Mouse (Mus musculus): ENCODE data around the gene Panx2. TPM values are rescaled to one million over a fixed set of nuclear protein-coding genes. Genes with fewer than 3 reads are reported as not detected.

The Panx2 gene
- polyA plus RNA-seq, 1 experiment from 2014 or later, result 0.31 TPM

DNA sequence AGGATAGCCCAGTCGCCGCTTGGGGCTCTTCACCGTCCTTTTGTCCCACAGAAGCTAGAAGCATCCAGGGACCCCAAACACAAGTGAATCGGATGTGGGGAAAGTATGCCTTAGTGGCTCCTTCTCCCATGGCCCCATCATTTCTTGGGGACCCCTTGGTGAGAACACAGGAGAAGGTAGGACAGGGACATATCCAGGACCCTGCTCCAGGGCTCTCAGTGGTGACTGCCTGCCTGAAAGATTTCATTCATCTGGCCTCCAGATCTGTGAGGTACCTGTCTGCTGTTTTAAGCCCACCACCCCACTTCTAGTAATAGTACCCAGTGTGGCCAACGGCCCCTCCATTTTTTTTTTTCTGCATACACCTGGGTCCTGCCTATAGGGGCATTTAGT lies 3.0 kb downstream of the Panx2 start:
- ATAC-seq (ENCODE audit: insufficient number of reproducible peaks, low FRiP score, low TSS enrichment, low read depth), result no peak
- Histone ChIP-seq H3K4me2 (no peak overlapping the region), H3K36me3 (no peaks in the 10 kb centered on the region), H3K27me3 (peaks cover 73% of the 10 kb centered on the region), H3K4me3 (no peak overlapping the region), H3K4me1 (peaks cover 16% of the 10 kb centered on the region), H3K9ac (no peak overlapping the region), H3K9me3 (no peaks in the 10 kb centered on the region), H3K27ac (no peak overlapping the region)
- WGBS, result 89% methylated on average over 5 of the region's 5 CpGs

DNA sequence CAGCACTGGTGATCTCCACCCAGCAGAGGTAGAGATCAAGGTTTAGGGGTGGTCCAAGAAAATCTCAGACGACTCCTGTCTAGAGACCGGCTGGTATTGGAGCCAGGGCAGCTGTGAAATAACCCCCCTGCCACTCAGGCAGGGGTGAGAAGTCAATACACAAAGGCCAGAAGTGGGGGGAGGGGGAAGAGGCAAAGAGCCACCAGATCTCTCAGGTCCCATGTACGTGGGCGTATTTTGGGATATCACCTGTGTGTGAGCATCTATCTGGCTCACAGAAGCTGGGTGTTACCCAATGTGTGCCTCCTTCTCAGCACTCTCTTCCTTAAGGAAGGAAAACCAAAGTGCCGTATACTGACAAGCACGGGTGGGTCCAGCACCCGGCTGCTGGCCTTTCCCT lies 3.5 kb downstream of the Panx2 start:
- H3K4me1 ChIP-seq, result peaks cover 19% of the 10 kb centered on the region

DNA sequence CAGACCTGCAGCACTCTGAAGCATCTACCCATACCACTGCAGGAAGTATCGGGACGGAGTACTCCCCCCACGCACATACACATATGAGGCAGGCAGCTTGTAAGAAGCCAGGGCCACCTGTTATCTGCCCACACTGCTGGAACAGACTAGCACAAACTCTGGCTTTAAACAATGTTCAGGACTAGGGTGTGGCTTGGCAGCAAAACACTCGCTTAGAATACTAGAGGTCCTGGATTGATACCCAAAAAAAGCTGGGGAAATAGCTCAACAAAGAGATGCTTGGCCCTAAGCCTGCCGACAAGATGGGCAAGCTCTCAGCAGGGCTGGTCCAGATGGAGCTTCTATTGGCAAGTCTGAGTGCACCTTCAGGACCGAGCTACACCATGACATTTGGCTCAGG lies 4.0 kb downstream of the Panx2 start:
- Histone ChIP-seq H3K27me3 (peaks cover 74% of the 10 kb centered on the region), H3K4me1 (peaks cover 24% of the 10 kb centered on the region), H3K4me2 (no peak overlapping the region), H3K27ac (no peak overlapping the region), H3K9ac (no peak overlapping the region), H3K4me3 (no peak overlapping the region), H3K9me3 (no peaks in the 10 kb centered on the region), H3K36me3 (no peaks in the 10 kb centered on the region)
- 58% methylated on average over 6 of the region's 6 CpGs for WGBS
- no peak for ATAC-seq (ENCODE audit: insufficient number of reproducible peaks, low FRiP score, low TSS enrichment, low read depth)

More for the DNA sequence above, 3.5 kb downstream of the Panx2 start:
- 65% methylated on average over 7 of the region's 7 CpGs for WGBS
- no peak overlapping the region for H3K27ac ChIP-seq
- no peaks in the 10 kb centered on the region for H3K9me3 ChIP-seq
- H3K4me2 ChIP-seq, result no peak overlapping the region
- peaks cover 74% of the 10 kb centered on the region for H3K27me3 ChIP-seq
- no peak overlapping the region for H3K4me3 ChIP-seq
- ATAC-seq (ENCODE audit: insufficient number of reproducible peaks, low FRiP score, low TSS enrichment, low read depth), result no peak
- H3K9ac ChIP-seq, result no peak overlapping the region
- H3K36me3 ChIP-seq, result no peaks in the 10 kb centered on the region

DNA sequence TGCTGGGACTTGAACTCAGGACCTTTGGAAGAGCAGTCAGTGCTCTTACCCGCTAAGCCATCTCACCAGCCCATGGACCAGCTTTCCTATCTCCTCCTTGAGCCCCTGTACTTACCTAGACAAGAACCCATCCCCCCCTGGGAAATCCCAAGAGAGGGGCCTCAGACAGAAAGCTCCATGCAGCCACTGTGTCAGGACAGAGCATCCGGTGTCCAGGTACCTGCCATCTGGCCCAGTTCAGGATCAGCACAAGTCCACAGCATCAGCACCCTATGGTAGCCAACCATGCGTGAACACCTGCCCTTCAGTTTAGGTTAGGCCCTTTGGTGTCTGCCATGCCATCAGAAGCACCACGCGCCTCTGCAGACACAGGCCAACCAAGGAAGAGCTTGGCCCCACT lies 5.4 kb downstream of the Panx2 start:
- H3K4me3 ChIP-seq, result no peak overlapping the region
- no peak overlapping the region for H3K4me2 ChIP-seq
- H3K9me3 ChIP-seq, result no peaks in the 10 kb centered on the region
- 92% methylated on average over 5 of the region's 5 CpGs for WGBS
- no peak overlapping the region for H3K9ac ChIP-seq
- peaks cover 16% of the 10 kb centered on the region for H3K4me1 ChIP-seq
- no peak for ATAC-seq (ENCODE audit: insufficient number of reproducible peaks, low FRiP score, low TSS enrichment, low read depth)
- no peaks in the 10 kb centered on the region for H3K36me3 ChIP-seq
- peaks cover 77% of the 10 kb centered on the region for H3K27me3 ChIP-seq
- H3K27ac ChIP-seq, result no peak overlapping the region

DNA sequence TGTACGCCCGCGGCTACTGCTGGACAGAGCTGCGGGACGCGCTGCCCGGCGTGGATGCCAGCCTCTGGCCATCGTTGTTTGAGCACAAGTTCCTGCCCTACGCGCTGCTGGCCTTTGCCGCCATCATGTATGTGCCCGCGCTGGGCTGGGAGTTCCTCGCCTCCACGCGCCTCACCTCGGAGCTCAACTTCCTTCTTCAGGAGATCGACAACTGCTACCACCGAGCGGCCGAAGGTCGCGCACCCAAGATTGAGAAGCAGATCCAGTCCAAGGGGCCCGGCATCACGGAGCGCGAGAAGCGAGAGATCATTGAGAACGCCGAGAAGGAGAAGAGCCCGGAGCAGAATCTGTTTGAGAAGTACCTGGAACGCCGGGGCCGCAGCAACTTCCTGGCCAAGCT lies 8.1 kb downstream of the Panx2 start:
- ATAC-seq (ENCODE audit: insufficient number of reproducible peaks, low FRiP score, low TSS enrichment, low read depth), result no peak
- no peak overlapping the region for H3K9ac ChIP-seq
- H3K4me3 ChIP-seq, result 0 out of 2 replicates have a peak overlapping the region, but pooled peaks have one; percentile 8
- H3K27ac ChIP-seq, result no peak overlapping the region
- H3K9me3 ChIP-seq, result no peaks in the 10 kb centered on the region
- peaks cover 10% of the 10 kb centered on the region; the same call in 1 of the 2 replicates for H3K4me1 ChIP-seq
- peak overlapping the region; percentile 30; the same call in 1 of the 2 replicates for H3K4me2 ChIP-seq
- WGBS, result 29% methylated on average over 35 of the region's 35 CpGs
- H3K27me3 ChIP-seq, result peaks cover 59% of the 10 kb centered on the region
- H3K36me3 ChIP-seq, result no peaks in the 10 kb centered on the region

DNA sequence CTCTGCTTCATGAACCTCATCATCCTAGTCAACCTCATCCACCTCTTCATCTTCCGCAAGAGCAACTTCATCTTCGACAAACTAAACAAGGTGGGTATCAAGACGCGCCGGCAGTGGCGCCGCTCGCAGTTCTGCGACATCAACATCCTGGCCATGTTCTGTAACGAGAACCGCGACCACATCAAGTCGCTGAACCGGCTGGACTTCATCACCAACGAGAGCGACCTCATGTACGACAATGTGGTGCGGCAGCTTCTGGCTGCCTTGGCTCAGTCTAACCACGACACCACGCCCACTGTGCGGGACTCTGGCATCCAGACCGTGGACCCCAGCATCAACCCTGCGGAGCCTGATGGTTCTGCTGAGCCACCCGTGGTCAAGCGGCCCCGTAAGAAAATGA lies 8.7 kb downstream of the Panx2 start:
- no peak overlapping the region for H3K9ac ChIP-seq

DNA sequence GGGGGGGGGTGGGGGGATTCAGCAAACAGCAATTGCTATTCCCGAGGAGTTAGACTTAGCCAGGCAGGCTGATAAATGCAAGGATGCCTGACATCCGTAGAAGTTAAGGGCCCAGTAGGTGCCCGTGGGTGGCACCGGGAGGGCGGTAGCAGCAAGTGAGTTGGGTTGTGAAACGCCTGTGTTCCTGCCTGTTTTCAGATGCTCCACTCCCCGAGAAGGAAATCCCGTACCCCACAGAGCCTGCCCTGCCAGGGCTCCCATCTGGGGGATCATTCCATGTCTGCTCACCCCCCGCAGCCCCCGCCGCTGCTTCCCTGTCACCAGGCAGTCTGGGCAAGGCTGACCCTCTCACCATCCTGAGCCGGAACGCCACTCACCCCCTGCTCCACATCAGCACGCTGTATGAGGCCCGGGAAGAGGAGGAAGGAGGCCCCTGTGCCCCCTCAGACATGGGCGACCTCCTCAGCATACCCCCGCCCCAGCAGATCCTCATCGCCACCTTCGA lies 9.9 kb downstream of the Panx2 start:
- no peak overlapping the region for H3K27ac ChIP-seq
- no peaks in the 10 kb centered on the region for H3K9me3 ChIP-seq
- no peak for ATAC-seq (ENCODE audit: insufficient number of reproducible peaks, low FRiP score, low TSS enrichment, low read depth)
- WGBS, result 74% methylated on average over 19 of the region's 19 CpGs
- no peak overlapping the region for H3K4me2 ChIP-seq
- H3K36me3 ChIP-seq, result no peaks in the 10 kb centered on the region
- H3K4me1 ChIP-seq, result peaks cover 13% of the 10 kb centered on the region
- H3K4me3 ChIP-seq, result no peak overlapping the region
- H3K27me3 ChIP-seq, result peaks cover 53% of the 10 kb centered on the region
- no peak overlapping the region for H3K9ac ChIP-seq

More for the DNA sequence above, 8.7 kb downstream of the Panx2 start:
- Histone ChIP-seq H3K4me1 (peaks cover 10% of the 10 kb centered on the region; the same call in 1 of the 2 replicates), H3K36me3 (no peaks in the 10 kb centered on the region), H3K4me3 (no peak overlapping the region), H3K27me3 (peaks cover 59% of the 10 kb centered on the region), H3K4me2 (no peak overlapping the region), H3K9me3 (no peaks in the 10 kb centered on the region), H3K27ac (no peak overlapping the region)
- 28% methylated on average over 26 of the region's 26 CpGs for WGBS
- no peak for ATAC-seq (ENCODE audit: insufficient number of reproducible peaks, low FRiP score, low TSS enrichment, low read depth)

DNA sequence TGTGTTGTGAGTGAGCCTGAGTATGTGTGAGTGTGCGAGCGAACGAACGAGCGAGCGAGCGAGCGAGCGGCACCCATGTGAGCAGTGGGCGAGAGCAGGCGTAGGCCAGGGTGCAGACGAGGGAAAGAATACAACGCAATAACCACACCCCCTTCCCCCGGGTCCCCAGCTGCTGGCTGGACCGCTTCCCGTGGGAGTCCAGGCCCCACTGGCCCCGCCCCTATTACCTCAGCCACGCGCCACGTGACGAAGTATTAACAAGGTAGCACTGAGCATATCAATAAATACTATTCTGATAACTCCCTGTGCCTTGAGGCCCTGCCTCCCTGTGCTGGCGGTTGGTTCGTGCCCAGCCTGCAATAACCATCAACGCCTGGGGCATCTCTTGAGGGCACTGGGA lies 11.1 kb downstream of the Panx2 start:
- no peak for ATAC-seq (ENCODE audit: insufficient number of reproducible peaks, low FRiP score, low TSS enrichment, low read depth)
- Histone ChIP-seq H3K36me3 (no peaks in the 10 kb centered on the region), H3K9me3 (no peaks in the 10 kb centered on the region), H3K4me1 (peaks cover 24% of the 10 kb centered on the region), H3K9ac (no peak overlapping the region), H3K27ac (no peak overlapping the region), H3K4me2 (no peak overlapping the region), H3K4me3 (no peak overlapping the region), H3K27me3 (peaks cover 44% of the 10 kb centered on the region)
- WGBS, result 74% methylated on average over 24 of the region's 24 CpGs

DNA sequence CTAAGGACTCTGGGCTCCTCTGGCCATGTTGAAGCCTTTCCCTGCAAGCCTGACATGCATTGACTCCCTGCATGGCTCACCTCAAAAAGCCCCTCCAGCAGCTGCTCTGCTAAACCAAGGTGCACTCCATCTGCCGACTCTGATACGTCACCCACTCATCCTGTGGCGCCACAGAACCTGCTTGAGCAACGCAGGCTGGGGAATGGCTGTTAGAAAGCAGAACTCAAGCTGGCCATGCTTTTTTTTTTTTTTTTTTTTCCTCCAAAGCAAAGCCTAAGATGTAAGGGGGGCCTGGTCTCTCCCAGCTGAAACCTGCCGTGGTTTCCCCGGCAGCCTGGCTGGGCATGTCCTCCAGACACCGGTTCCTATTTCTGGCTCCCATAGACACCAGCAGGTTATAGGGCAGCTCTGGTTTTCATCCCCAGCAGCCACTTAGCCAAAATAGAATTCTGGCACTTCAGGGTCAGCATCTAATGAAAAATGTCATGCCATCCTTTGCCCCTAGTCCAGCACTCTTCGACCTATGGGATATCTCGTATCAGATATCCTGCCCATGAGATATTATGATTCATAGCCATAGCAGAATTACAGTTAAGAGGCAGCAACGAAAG lies 14.6 kb downstream of the Panx2 start:
- Histone ChIP-seq H3K4me3 (no peak overlapping the region), H3K36me3 (no peaks in the 10 kb centered on the region), H3K27me3 (peaks cover 9% of the 10 kb centered on the region), H3K9me3 (no peaks in the 10 kb centered on the region), H3K4me2 (peak overlapping the region; percentile 88; the same call in 1 of the 2 replicates), H3K9ac (no peak overlapping the region), H3K4me1 (peaks cover 41% of the 10 kb centered on the region), H3K27ac (no peak overlapping the region)
- ATAC-seq (ENCODE audit: insufficient number of reproducible peaks, low FRiP score, low TSS enrichment, low read depth), result no peak
- 58% methylated on average over 10 of the region's 10 CpGs for WGBS

DNA sequence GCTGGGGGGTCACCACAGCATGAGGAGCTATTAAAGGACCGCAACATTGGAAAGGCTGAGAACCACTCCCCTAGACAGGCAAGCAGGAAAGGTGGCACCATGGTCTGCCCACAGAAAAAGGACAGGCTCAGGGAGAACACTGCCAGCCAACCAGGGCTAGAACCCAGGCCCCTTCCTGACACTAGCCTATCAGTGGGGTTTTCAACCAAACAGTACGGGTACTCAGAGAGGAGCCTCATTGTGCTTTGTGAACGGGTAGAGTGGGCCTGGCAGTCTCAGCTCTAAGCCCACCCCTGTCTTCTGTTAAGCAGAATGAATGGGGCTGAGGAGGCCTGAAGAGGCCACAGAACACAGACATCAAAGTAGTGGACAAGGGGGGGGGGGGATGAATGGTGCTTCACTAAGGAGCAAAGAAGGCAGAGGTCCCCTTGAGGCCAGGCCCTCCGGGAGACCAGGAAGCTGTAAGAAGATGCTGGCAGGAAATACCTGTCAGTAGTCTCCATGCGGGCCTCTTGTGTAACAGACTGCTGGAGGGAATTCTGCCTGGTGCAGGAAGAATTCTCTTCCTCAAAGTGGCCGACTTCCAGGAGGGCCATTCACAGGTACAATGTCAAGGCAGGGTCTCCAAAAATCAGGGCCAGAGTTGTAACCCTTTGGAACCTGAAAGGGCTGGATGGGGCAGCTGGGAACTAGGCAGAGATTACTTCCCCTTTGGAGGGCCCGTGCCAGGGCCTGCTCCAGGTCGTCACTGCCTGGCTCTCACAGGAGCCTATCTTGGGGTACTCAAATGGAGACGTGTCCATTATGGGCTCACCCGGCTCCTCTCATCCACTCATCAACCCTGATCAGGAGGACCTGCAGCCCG lies 15.3 kb downstream of the Panx2 start, which contains the start of gene Trabd:
Trabd (plus strand) TSS at position 512 of the 865 bp plus-strand sequence.
- H3K9me3 ChIP-seq, result no peaks in the 10 kb centered on the region
- H3K27me3 ChIP-seq, result peaks cover 1% of the 10 kb centered on the region
- H3K4me2 ChIP-seq, result peak within 1 kb of the TSS; percentile 88
- peak within 1 kb of the TSS; percentile 88 for H3K27ac ChIP-seq
- 18% methylated on average over 11 of the region's 11 CpGs for WGBS
- peaks cover 3% of the 10 kb centered on the region; the same call in 1 of the 2 replicates for H3K36me3 ChIP-seq
- H3K4me1 ChIP-seq, result peaks cover 41% of the 10 kb centered on the region
- peak within 1 kb of the TSS; percentile 85 for H3K9ac ChIP-seq
- peak within 1 kb of the TSS; percentile 82 for H3K4me3 ChIP-seq
- no peak for ATAC-seq (ENCODE audit: insufficient number of reproducible peaks, low FRiP score, low TSS enrichment, low read depth)

DNA sequence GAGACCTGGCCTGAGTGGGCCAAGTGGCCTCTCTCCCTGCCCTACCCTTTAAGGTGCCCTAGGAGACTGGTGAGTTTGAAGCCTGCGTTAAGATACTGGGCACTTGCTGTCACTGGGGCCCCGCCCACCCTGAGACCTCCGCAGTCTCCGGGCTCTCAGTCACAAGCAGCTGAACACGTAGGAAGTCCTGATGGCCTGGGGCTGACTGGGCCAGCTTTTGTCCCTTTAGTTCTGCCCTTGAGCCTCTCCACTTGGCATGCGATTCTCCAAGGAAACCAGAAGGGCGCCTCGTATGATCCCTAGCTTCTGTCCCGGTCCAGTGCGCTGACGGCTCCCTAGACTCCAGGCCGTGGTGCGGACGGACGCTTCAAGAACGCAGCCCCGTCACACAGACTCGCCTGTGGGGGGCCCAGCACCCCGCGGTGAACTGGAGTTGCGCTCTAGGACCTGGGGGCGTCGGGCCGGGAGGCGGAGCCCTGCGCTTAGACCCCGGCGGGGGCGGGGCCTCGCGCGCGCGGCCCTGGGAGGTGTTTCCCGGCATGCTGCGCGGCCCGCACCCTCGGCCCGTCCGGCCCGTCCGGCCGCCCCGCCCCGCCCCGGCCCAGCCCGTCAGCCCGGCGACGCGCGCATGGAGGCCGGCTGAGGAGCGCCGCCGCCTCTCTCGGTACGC lies 16.1 kb downstream of the Panx2 start:
- peak overlapping the region; percentile 85 for H3K9ac ChIP-seq
- H3K9me3 ChIP-seq, result no peaks in the 10 kb centered on the region
- peak; percentile 87 for ATAC-seq (ENCODE audit: insufficient number of reproducible peaks, low FRiP score, low TSS enrichment, low read depth)
- H3K4me1 ChIP-seq, result peaks cover 41% of the 10 kb centered on the region
- peak overlapping the region; percentile 88 for H3K4me2 ChIP-seq
- peaks cover 10% of the 10 kb centered on the region; the same call in 1 of the 2 replicates for H3K36me3 ChIP-seq
- no peaks in the 10 kb centered on the region for H3K27me3 ChIP-seq
- H3K4me3 ChIP-seq, result peak overlapping the region; percentile 82
- peak overlapping the region; percentile 88 for H3K27ac ChIP-seq
- WGBS, result under 1% methylated on average over 44 of the region's 59 CpGs

All from limb, embryonic 15.5 days (tissue).